Mouse (Mus musculus) limb, embryonic 10.5 days (tissue): ENCODE measurements at regions not wholly inside any gene's neighbourhood (a gene's known extent, or its start where the extent isn't known, plus 50 kb on each side); places are given as distances from the start of the nearest gene placed in this dataset.

Experiments used
- DNase-seq: peaks from one replicate; pipeline ENCODE4 v3.0.0-alpha.2; 2017; ENCODE audit warnings: low spot score
- H3K27ac ChIP-seq: fragments of 300-500 bp; sonication (generic); 2 replicates; pipeline ENCODE4 v1.5.1; 2016; ENCODE audit warnings: mild to moderate bottlenecking
- H3K27me3 ChIP-seq: fragments of 300-500 bp; sonication (generic); 2 replicates; pipeline ENCODE4 v1.6.1; 2016; ENCODE audit warnings: low read depth, mild to moderate bottlenecking; ENCODE audit not compliant: poor library complexity, severe bottlenecking
- H3K36me3 ChIP-seq: fragments of 300-500 bp; sonication (generic); 2 replicates; pipeline ENCODE4 v1.6.1; 2016; ENCODE audit warnings: mild to moderate bottlenecking, moderate library complexity
- H3K4me1 ChIP-seq: fragments of 300-500 bp; sonication (generic); 2 replicates; pipeline ENCODE4 v1.6.1; 2016
- H3K4me3 ChIP-seq: fragments of 300-500 bp; sonication (generic); 2 replicates; pipeline ENCODE4 v1.5.1; 2016; ENCODE audit warnings: mild to moderate bottlenecking, moderate library complexity
- H3K9me3 ChIP-seq: fragments of 300-500 bp; sonication (generic); replicated peaks from 2 replicates; pipeline ENCODE4 v1.6.1; 2016; ENCODE audit warnings: mild to moderate bottlenecking
- WGBS: fragments of 180-500 bp; shearing (Covaris S2); methylation state at CpG from one replicate; pipeline ENCODE4 v1.1.7; 2016; 5-methylcytosine and 5-hydroxymethylcytosine counted together
- microRNA counts: library from miRNA; unstranded; fragments of <30 nt; microRNA quantifications from one replicate; lab custom pipeline; 2017
- microRNA-seq: library from miRNA; unstranded; fragments of <30 nt; microRNA quantifications from one replicate; pipeline ENCODE4, GENCODE M21; 2017

DNA sequence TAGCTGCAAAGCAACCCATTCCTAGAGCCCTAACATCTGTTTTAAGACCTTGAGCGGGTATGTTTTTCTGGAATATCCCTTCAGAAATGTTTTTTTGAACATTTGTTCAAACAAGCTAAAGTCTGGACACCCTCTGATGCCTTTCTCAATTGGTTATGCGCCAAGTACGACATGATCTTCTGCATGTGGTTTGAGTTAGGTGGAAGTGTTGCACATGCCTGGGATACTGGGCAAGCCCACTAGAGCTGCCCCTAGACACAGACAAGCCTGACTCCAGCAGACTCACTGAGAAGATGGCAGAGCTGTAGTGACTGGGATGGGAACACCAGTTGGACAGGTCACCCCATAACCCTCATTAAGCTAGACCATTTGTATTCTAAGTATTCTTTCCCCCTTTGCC lies 153.2 kb upstream of the Cypt2 start:
- no peak overlapping the region for H3K27ac ChIP-seq
- no peak for DNase-seq
- H3K4me3 ChIP-seq: no peak overlapping the region
- H3K4me1 ChIP-seq: no peaks in the 10 kb centered on the region
- H3K27me3 ChIP-seq: peaks cover 94% of the 10 kb centered on the region
- H3K9me3 ChIP-seq: no peaks in the 10 kb centered on the region
- no peaks in the 10 kb centered on the region for H3K36me3 ChIP-seq
- 73% methylated on average over 3 of the region's 3 CpGs for whole genome bisulfite sequencing

DNA sequence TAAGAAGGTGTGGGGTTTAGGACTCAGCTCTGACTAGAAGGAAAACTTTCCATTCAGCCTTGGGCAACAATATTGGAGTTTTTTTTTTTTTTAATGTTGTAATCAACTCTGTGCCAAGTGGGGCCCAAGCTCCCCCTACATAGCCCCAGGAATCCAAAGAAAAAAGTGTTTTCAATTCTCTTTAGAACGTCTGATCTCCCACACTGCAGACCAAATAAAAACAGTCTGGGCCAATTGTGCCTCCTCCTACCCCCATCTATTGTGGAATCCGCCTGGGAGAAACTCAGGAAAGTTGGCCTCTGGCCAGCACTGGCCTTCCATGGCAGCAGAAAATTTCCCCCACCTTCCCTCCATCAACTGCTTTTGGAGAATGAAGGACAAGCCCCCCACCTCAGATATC lies 133.3 kb upstream of the Cypt2 start:
- no peak for DNase-seq
- no peaks in the 10 kb centered on the region for H3K36me3 ChIP-seq
- 52% methylated on average over 2 of the region's 2 CpGs for WGBS
- no peaks in the 10 kb centered on the region for H3K4me1 ChIP-seq
- H3K27me3 ChIP-seq: peaks cover 90% of the 10 kb centered on the region
- H3K4me3 ChIP-seq: no peak overlapping the region
- H3K27ac ChIP-seq: no peak overlapping the region
- H3K9me3 ChIP-seq: no peaks in the 10 kb centered on the region

DNA sequence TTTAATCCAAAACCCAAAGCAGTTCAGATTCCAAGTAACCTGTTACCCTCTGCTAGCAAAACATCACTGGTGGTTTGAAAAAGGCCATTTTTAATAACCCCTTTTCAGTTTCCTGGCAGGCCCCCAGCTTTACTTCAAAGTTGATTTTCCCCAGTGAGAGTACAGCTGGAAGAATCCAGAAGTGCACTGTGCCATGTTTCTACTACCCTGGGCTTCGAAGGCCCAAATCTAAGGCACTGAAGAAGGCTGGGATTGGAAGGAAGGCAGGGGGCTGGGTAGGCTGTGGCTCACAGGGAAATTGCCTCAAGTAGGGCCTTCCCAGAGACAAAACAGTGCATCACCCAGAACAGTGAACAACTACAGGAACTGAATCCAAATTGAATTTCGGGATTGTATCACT lies 131.6 kb upstream of the Cypt2 start:
- H3K9me3 ChIP-seq: no peaks in the 10 kb centered on the region
- H3K4me1 ChIP-seq: no peaks in the 10 kb centered on the region
- H3K27me3 ChIP-seq: peaks cover 90% of the 10 kb centered on the region
- H3K27ac ChIP-seq: no peak overlapping the region
- 87% methylated on average over 2 of the region's 2 CpGs for WGBS
- H3K36me3 ChIP-seq: no peaks in the 10 kb centered on the region
- no peak for DNase-seq
- no peak overlapping the region for H3K4me3 ChIP-seq

DNA sequence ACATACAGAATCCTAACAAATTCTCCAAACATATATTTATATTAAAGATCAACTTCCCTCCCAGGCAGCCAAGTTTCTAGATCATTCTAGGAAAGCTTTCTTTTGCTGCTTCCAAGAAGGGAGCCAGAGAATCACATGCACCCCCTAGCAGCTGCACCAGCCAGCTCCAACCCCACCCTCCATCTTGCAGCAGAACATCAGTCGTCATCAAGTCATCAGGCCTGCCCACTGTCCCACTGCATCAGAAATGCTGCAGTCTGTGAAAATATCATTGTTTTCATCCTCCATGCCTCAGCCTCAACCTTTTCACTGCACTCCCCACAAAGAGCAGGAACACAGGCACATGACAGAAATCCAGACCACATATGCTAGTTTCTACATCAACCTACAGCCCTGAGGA lies 109.1 kb upstream of the Cypt2 start:
- Histone ChIP-seq H3K27ac (no peak overlapping the region), H3K4me3 (no peak overlapping the region)
- WGBS: 78% methylated on average over 1 of the region's 1 CpGs

DNA sequence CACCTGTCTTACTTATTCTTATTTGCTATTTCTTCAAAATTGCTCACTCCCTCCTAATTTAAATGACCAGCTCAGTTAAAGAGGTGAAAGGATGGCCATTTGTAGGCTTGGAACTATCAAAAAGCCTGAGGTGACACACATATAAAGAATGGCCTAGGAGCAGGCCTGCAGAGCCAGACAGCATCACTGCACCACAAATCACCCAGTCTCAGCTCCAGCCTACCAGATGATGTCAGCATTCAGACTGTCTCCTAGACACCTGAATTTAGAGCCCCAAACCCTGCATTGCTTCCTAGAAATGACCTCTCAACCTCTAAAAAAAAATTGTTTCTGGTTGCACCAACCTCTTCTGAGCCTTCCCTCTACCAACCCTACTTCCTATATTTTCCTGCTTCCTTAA lies 108.5 kb upstream of the Cypt2 start:
- DNase-seq: no peak
- H3K27me3 ChIP-seq: peaks cover 91% of the 10 kb centered on the region

More for the DNA sequence above, 109.1 kb upstream of the Cypt2 start:
- no peak for DNase-seq
- H3K36me3 ChIP-seq: no peaks in the 10 kb centered on the region
- no peaks in the 10 kb centered on the region for H3K9me3 ChIP-seq
- 0 out of 2 replicates have a peak, but pooled peaks cover 3% of the 10 kb centered on the region for H3K4me1 ChIP-seq
- peaks cover 87% of the 10 kb centered on the region for H3K27me3 ChIP-seq

DNA sequence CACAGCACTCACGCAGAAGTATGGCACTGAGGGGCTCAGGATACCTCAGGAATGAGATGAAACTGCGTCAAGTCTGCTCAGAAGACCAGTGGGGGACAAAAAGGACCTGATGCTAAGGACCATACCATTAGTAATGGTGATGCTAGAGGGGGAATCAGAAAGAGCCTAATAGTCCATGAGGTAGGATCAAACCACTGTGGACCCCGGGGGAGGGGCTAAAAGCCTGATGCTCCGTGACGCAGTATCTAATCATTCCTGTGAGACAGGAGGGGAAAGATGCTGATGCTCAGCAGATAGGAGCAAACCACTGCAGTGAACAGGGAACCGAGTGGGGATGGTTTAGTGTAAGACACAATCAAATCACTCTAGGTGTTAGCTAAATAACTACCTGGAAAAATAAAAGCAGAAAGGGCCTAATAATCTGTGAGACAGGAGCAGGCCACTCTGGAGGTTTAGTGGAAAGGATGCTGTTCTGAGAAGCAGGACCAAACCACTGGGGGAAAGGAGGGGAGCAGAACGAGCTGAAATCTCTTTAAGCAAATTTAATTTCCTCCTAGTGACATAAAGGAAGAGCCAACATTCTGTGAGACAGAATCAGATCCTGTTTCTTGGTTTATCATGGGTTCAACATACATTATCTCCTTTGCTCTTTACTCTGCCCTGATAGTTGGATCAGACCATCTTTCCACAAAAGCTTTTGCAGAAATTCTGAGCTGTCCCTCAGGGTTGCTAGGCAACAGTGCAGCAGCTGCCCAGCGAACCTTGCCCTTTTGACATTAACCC lies 107.7 kb upstream of the Cypt2 start:
- Histone ChIP-seq H3K36me3 (no peaks in the 10 kb centered on the region), H3K4me1 (0 out of 2 replicates have a peak, but pooled peaks cover 3% of the 10 kb centered on the region), H3K27me3 (peaks cover 93% of the 10 kb centered on the region), H3K27ac (peak overlapping the region; percentile 76), H3K4me3 (peak overlapping the region; percentile 33), H3K9me3 (no peaks in the 10 kb centered on the region)
- WGBS: 22% methylated on average over 8 of the region's 8 CpGs
- peak; percentile 50 for DNase-seq

More for the DNA sequence above, 108.5 kb upstream of the Cypt2 start:
- Histone ChIP-seq H3K36me3 (no peaks in the 10 kb centered on the region), H3K9me3 (no peaks in the 10 kb centered on the region), H3K27ac (no peak overlapping the region; the same call in 1 of the 2 replicates), H3K4me1 (0 out of 2 replicates have a peak, but pooled peaks cover 3% of the 10 kb centered on the region), H3K4me3 (no peak overlapping the region)

DNA sequence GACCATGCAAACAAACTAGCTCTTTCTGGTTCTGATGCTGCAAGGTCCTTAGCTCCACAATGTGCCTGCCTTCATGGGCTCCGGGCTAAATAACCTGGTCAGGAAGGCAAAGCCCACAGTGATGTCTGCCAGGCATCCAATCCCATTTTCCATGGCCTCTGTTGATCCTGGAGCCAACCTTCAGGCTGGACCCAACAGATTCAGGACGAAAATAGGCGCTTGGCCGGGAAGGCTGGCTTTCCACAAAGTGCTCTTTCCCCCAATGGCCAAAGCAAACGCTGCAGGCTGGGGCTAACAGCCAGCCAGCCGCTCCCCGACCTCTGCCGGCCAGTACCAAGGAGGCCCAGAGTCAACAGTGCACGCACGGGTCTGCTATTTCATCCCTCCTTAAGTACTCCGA lies 106.3 kb upstream of the Cypt2 start:
- no peak overlapping the region for H3K4me3 ChIP-seq

DNA sequence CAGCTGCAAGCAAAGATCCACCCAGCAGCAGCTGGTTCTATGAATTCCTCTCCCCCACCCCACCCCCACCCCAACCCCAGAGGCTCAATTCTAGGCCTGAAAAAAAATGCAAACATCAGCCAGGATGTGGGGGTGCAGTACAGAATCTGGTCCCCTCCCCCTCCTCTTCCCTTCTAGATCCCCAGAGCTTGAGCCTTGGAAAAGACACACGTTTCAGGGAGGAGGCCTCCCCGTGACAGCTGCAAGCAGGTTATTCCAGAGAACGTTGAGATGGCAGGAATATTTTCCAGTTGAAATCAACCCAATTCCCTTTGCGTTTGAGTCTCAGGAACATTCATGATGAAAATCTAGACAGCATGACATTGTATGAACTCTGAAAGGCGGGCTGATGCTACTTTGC lies 86.2 kb upstream of the Cypt2 start:
- DNase-seq: no peak
- WGBS: 77% methylated on average over 5 of the region's 5 CpGs
- Histone ChIP-seq H3K4me1 (no peaks in the 10 kb centered on the region), H3K4me3 (no peak overlapping the region), H3K27me3 (peaks cover 91% of the 10 kb centered on the region), H3K9me3 (no peaks in the 10 kb centered on the region), H3K27ac (no peak overlapping the region), H3K36me3 (no peaks in the 10 kb centered on the region)

More for the DNA sequence above, 106.3 kb upstream of the Cypt2 start:
- H3K36me3 ChIP-seq: no peaks in the 10 kb centered on the region
- H3K9me3 ChIP-seq: no peaks in the 10 kb centered on the region
- H3K27ac ChIP-seq: no peak overlapping the region
- WGBS: 45% methylated on average over 11 of the region's 11 CpGs
- peaks cover 87% of the 10 kb centered on the region for H3K27me3 ChIP-seq
- 0 out of 2 replicates have a peak, but pooled peaks cover 3% of the 10 kb centered on the region for H3K4me1 ChIP-seq
- no peak for DNase-seq

DNA sequence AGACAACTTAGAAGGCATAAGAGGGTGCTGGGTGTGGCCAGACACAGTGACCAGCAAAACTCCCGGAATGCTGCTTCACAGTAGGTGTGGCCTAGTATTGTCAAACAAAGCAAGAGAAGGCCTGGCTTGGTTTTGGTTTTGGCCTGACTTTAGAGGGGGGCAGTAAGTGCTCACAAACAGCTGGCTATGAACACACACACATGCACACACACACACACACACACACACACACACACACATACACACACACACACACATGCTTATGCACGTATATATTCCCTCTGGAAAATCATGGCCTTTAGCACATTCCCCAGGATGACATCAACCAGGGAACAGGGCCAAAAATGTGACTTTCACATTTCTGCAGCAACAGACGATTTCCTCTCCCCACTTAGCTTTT lies 78.6 kb upstream of the Cypt2 start:
- Histone ChIP-seq H3K27ac (no peak overlapping the region), H3K4me3 (no peak overlapping the region), H3K27me3 (peaks cover 72% of the 10 kb centered on the region), H3K4me1 (no peaks in the 10 kb centered on the region), H3K9me3 (no peaks in the 10 kb centered on the region), H3K36me3 (no peaks in the 10 kb centered on the region)
- 78% methylated on average over 3 of the region's 3 CpGs for WGBS
- no peak for DNase-seq

MicroRNAs encoded in the stretch of these regions (microRNA counts, 519-probe panel; counts per million panel counts)
- microRNA mmu-miR-325 (lab: Ali Mortazavi, UCI): 684 counts per million, percentile 72 among the panel's probes with 10 or more counts

Small RNAs in the stretch of these regions (microRNA-seq; reads per million reads assigned to microRNA genes)
- gene Mir325: 133 reads per million, percentile 51 among the genes with 10 or more reads in this experiment
